Mouse (Mus musculus) left cerebral cortex, adult 8-10 months (tissue): ENCODE measurements at regions not wholly inside any gene's neighbourhood (a gene's known extent, or its start where the extent isn't known, plus 50 kb on each side); places are given as distances from the start of the nearest gene placed in this dataset.

ENCODE experiments used
- DNase-seq, 2 experiments: peaks; one replicate each; pipeline ENCODE4 v3.0.0; 2022; ENCODE audit warnings: low spot score in 2 of 2

DNA sequence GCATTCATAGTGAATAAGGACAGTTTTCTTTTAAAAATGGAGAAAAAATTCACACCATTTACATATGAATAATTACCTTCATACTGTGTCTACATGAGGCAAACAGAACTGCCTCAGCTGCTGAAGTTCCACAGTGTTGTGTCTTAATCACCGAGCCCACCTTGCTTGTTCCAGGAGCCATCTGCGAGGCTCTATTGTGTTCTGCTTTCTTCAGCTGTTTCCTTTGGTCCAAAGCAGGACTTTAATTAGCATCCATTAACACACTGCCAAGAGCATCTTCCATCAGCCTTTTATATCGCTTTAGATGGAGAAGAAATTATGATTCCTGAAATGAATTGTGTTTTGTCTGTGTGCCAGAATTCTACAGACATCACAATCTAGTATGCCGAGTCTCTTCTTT is 3423.1 kb upstream of the Lrrc6 start:
- DNase-seq, result peak in 1 of 2 experiments; percentile 43

DNA sequence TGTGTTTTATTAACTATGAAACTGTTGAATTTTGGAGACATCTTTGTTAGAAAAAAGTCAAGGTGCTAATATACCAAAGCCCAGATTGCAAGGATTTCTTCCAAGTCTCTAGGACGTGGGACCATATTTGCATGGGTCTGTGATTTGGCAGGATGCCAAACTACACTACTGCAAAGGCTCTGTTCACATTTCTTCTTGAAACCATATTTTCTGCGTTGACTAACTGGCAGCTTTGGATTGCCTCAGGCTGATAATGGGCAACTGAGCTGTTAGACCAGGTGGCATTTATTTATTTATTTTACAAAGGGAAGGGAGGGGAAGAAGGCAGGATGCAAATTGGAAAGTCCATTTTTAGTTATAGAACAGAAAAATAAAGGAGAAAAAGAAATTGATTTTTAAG is 3422.6 kb upstream of the Lrrc6 start:
- DNase-seq, result peak in 1 of 2 experiments; percentile 8

DNA sequence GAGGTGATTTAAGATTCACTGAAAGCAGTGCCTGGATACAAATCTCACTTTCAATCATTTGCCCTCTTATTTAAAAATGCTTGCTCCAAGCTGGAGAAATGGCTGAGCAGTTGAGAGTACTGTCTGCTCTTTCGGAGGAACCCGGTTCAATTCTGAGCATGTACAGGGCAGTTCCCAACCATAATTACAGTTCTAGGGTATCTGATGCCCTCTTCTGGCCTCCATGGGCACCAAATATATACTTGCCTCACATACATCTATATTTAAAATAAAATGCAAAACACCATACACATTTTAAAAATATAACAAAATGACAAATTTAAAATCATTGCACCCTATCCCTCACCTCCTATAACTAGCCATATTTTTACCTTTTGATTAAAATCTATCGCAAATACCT is 3421.5 kb upstream of the Lrrc6 start:
- DNase-seq, result no peak

DNA sequence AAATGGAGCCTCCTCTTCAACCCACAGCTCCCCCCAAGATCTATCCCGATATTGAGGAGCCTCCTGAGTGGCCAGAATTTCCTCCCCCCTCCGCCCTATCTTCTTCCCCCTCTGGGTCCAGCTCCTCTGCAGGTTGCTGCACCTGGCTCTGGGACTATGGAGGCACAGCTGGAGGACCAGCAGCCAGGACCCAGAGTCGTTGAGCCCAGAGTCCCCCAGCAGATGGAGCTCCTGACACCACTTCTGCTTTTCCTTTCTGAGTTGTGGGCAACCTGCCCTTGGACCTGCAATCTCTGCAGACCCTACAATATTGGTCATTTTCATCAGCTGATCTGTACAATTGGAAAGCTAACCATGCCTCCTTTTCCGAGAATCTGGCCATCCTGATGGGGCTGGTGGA is 3385.1 kb upstream of the Lrrc6 start:
- no peak for DNase-seq

DNA sequence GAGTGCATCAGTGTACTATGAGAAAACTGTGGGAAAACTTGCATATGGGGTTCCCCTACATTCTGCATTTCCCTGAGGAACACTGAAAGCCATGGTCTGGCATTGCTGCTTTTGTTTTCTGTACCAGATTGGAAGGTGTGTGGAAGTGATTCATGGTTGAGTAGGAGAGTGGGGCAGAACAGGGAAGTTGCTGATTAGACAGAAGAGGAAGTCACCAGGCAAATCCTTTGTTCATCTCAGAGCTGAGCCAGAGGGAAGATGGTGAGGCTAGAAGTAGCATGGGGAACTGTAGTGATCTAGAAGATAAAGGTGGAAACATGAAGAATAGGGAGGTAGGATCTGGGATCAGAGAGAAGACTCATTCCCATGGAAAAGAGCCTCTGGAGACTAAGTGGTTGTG is 3377.8 kb upstream of the Lrrc6 start:
- DNase-seq, result no peak

DNA sequence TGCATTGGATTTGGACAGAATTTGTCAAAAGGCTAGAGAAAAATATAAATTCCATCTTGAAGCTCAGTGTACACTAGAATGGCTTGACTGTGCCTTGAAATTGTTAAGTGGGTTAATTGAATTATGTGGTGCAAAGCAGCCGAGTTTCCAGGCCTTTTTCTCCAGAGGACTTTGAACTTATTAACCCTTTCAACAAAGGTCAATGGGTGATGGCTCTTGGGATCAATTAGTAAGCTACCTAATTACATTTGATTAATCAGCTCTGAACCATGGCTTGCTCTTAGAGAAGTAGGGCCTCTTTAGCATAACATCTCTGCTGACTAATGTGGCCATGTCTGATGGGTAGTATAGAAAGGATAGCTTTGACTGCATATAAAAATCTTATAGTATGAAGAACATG is 3352.8 kb upstream of the Lrrc6 start:
- no peak for DNase-seq

DNA sequence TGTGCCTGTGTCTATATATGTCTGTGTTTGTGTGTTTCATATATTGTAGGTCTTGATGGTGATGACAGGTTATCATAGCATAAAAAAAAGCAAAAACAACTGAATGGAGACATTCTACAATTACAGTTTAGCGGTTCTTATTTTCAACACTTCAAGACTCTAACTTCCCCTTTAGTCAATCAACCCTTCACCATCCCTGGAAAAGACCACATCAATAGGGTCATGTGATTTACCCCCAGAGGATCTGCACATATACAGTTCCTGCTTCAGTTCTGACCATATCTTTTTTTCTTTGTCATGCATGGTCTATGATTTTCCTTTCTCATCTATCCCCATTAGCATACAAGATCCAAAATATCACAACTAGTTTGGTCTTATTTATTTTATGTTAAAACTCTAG is 3348.9 kb upstream of the Lrrc6 start:
- DNase-seq, result no peak
